Mouse (Mus musculus) ES-Bruce4 (cell line): ENCODE measurements around the gene Rabl3.

Experiments
- CTCF ChIP-seq: IDR thresholded peaks from one replicate; pipeline ENCODE4 v1.8.1; 2011; ENCODE audit warnings: low read depth, low read length
- EP300 ChIP-seq: IDR thresholded peaks from 2 replicates; pipeline ENCODE4 v1.6.1; 2011; ENCODE audit warnings: low read depth, low read length; ENCODE audit not compliant: insufficient read depth
- POLR2A ChIP-seq: IDR thresholded peaks from one replicate; pipeline ENCODE4 v1.8.1; 2011; ENCODE audit warnings: low read length; ENCODE audit not compliant: insufficient read depth

DNA sequence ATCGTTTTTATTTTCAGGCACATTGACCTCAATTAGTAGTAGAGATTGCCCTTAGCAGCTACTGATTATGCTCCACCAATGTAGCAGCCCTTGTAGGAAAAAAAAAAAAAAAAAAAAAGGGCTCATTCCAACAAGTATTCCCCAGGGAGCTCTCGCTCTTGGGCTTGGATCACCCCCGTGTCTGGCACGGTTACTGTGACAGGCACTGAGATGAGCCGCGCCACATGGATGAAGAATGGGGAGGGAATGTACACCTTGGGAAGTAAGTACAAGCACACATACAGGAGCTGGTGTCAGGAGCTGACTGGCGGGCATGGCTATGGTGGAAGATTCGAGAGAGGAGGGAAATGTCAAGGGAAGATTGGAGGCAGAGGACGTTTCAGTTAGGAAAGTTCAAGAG lies 41.1 kb upstream of the Rabl3 start:
- TF ChIP-seq CTCF: no peak
- TF ChIP-seq POLR2A: no peak
- TF ChIP-seq EP300: no peak
